Mouse (Mus musculus): ENCODE data around the gene Kif5a.

Gene Kif5a

GRCm38 (mm10) chr10:127286730-127287129 lies 23.6 kb upstream of the Kif5a start:
- TF ChIP-seq NANOG (IDR thresholded peaks at IDR 0.05; ENCODE audit: borderline replicate concordance, low read length) (no peak), POU5F1 (IDR thresholded peaks at IDR 0.05; ENCODE audit: borderline replicate concordance, low read length) (no peak), CTCF (conservative IDR thresholded peaks at IDR 0.05; ENCODE audit: low read length) (no peak)

DNA sequence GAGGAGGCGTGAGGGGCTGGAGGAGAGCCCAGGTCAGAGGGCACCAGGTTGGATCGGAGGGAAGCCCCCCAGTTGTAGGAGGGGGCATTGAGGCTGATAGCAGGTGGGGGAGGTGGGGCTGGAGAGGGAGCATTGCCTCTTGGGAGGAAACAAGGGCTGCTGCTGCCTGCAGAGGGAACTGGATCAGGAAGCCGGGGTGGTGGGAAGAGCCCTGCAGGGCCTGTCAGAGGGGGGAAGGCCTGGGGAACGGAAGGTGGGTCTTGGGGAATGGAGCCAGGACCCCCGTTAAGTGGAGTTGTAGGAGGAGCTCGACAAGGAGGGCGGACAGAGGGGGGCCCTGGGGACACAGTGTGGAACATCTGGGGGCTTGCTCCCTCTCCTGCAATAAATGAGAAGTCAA lies 23.0 kb upstream of the Kif5a start:
- H3K36me3 ChIP-seq (ENCODE audit: insufficient read depth, low read length), result peaks cover 66% of the 10 kb centered on the region
- H3K4me1 ChIP-seq (replicated peaks; ENCODE audit: low read depth, low read length), result peaks cover 87% of the 10 kb centered on the region
- no peaks in the 10 kb centered on the region for H3K9me3 ChIP-seq (ENCODE audit: low read length)
- H3K27me3 ChIP-seq (ENCODE audit: insufficient read depth, low read length), result no peaks in the 10 kb centered on the region
- TF ChIP-seq POU5F1 (IDR thresholded peaks at IDR 0.05; ENCODE audit: borderline replicate concordance, low read length), result no peak
- no peak for TF ChIP-seq CTCF (conservative IDR thresholded peaks at IDR 0.05; ENCODE audit: low read length)
- TF ChIP-seq NANOG (IDR thresholded peaks at IDR 0.05; ENCODE audit: borderline replicate concordance, low read length), result no peak
- peak overlapping the region; percentile 86; the same call in 1 of the 2 replicates for H3K4me3 ChIP-seq (replicated peaks; ENCODE audit: low read length)

More at GRCm38 (mm10) chr10:127286730-127287129, 23.6 kb upstream of the Kif5a start:
- Histone ChIP-seq H3K4me1 (replicated peaks; ENCODE audit: low read depth, low read length) (peaks cover 87% of the 10 kb centered on the region), H3K36me3 (ENCODE audit: insufficient read depth, low read length) (peaks cover 64% of the 10 kb centered on the region), H3K9me3 (ENCODE audit: low read length) (no peaks in the 10 kb centered on the region), H3K27me3 (ENCODE audit: insufficient read depth, low read length) (no peaks in the 10 kb centered on the region), H3K4me3 (replicated peaks; ENCODE audit: low read length) (peak overlapping the region; percentile 86; the same call in 1 of the 2 replicates)

- TF ChIP-seq NANOG (IDR thresholded peaks at IDR 0.05; ENCODE audit: borderline replicate concordance, low read length), result no peak
- TF ChIP-seq POU5F1 (IDR thresholded peaks at IDR 0.05; ENCODE audit: borderline replicate concordance, low read length), result no peak
- TF ChIP-seq CTCF (conservative IDR thresholded peaks at IDR 0.05; ENCODE audit: low read length), result no peak
- no peaks in the 10 kb centered on the region for H3K27me3 ChIP-seq (ENCODE audit: insufficient read depth, low read length)
- H3K9me3 ChIP-seq (ENCODE audit: low read length), result no peaks in the 10 kb centered on the region
- peak overlapping the region; percentile 35 for H3K4me3 ChIP-seq (replicated peaks; ENCODE audit: low read length)
- H3K36me3 ChIP-seq (ENCODE audit: insufficient read depth, low read length), result peaks cover 71% of the 10 kb centered on the region
- H3K4me1 ChIP-seq (replicated peaks; ENCODE audit: low read depth, low read length), result peaks cover 88% of the 10 kb centered on the region
These were observed 22.5 kb upstream of the Kif5a start for GRCm38 (mm10) chr10:127285644-127286043.

- Histone ChIP-seq H3K9me3 (ENCODE audit: low read length) (no peaks in the 10 kb centered on the region), H3K4me1 (replicated peaks; ENCODE audit: low read depth, low read length) (peaks cover 90% of the 10 kb centered on the region), H3K36me3 (ENCODE audit: insufficient read depth, low read length) (peaks cover 79% of the 10 kb centered on the region), H3K4me3 (replicated peaks; ENCODE audit: low read length) (peak overlapping the region; percentile 35), H3K27me3 (ENCODE audit: insufficient read depth, low read length) (no peaks in the 10 kb centered on the region)
- TF ChIP-seq NANOG (IDR thresholded peaks at IDR 0.05; ENCODE audit: borderline replicate concordance, low read length) (no peak), POU5F1 (IDR thresholded peaks at IDR 0.05; ENCODE audit: borderline replicate concordance, low read length) (no peak), CTCF (conservative IDR thresholded peaks at IDR 0.05; ENCODE audit: low read length) (no peak)
These were observed 21.8 kb upstream of the Kif5a start for GRCm38 (mm10) chr10:127284724-127285500.

DNA sequence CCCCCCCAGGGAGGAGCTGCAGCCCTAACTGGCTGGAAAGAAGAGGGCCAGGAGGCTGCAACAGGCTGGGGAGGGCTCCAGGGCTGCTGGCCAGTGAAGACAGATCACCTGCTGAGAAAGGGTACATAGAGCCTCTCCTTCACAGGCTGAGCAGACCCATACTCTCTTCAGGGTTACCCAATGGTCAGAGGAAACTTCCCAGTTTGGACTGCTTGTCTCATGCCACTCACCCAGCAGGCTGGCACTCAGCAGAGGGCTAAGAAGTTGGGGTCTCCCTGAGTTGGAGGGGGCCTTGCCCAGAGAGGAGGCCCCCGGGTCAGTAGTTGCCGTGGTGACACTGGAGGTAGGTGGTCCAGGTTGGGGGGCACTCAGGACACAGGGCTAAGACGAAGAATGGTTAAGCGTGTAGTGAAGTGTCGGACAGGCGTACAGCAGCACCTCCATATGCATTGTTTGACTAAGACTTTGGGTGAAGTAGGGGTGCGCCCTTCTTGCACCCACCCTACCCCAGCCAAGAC lies 21.0 kb upstream of the Kif5a start:
- Histone ChIP-seq H3K4me3 (replicated peaks; ENCODE audit: low read length) (peak overlapping the region; percentile 51), H3K27me3 (ENCODE audit: insufficient read depth, low read length) (no peaks in the 10 kb centered on the region), H3K36me3 (ENCODE audit: insufficient read depth, low read length) (peaks cover 86% of the 10 kb centered on the region), H3K9me3 (ENCODE audit: low read length) (no peaks in the 10 kb centered on the region), H3K4me1 (replicated peaks; ENCODE audit: low read depth, low read length) (peaks cover 82% of the 10 kb centered on the region)
- TF ChIP-seq NANOG (IDR thresholded peaks at IDR 0.05; ENCODE audit: borderline replicate concordance, low read length), result no peak
- no peak for TF ChIP-seq POU5F1 (IDR thresholded peaks at IDR 0.05; ENCODE audit: borderline replicate concordance, low read length)
- TF ChIP-seq CTCF (conservative IDR thresholded peaks at IDR 0.05; ENCODE audit: low read length), result no peak

DNA sequence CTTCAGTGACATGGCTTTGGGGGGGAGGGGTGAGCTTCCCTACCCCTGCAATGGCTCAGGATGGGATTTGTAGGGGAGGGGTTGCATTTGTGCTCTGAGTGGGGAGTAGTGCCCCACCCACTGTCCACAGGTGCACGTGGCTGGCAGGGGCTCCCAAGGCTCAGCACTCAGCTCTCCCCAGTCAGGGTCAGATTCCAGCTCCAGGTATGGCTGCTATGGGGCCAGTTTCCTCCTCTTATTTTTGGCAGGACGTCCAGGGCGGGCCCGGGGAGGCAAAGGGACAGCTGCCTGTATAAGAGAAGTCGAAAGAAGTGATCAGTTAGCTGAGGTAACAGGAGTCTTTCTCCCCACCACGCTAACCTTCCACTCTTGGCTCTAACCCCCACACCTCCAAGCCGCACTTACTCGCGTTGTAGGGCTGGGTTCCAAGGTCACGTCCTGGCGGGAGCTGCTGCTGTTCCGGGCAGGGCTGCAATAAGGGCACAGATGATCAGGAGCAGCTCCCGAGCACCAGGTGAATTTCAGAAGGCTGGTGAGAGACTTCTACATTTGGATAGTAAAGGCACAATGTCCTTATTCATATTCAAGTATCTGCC lies 19.6 kb upstream of the Kif5a start:
- Histone ChIP-seq H3K4me1 (replicated peaks; ENCODE audit: low read depth, low read length) (peaks cover 83% of the 10 kb centered on the region), H3K27me3 (ENCODE audit: insufficient read depth, low read length) (no peaks in the 10 kb centered on the region), H3K9me3 (ENCODE audit: low read length) (no peaks in the 10 kb centered on the region), H3K4me3 (replicated peaks; ENCODE audit: low read length) (peak overlapping the region; percentile 51), H3K36me3 (ENCODE audit: insufficient read depth, low read length) (peaks cover 99% of the 10 kb centered on the region)
- TF ChIP-seq NANOG (IDR thresholded peaks at IDR 0.05; ENCODE audit: borderline replicate concordance, low read length), result no peak
- TF ChIP-seq CTCF (conservative IDR thresholded peaks at IDR 0.05; ENCODE audit: low read length), result no peak
- no peak for TF ChIP-seq POU5F1 (IDR thresholded peaks at IDR 0.05; ENCODE audit: borderline replicate concordance, low read length)

DNA sequence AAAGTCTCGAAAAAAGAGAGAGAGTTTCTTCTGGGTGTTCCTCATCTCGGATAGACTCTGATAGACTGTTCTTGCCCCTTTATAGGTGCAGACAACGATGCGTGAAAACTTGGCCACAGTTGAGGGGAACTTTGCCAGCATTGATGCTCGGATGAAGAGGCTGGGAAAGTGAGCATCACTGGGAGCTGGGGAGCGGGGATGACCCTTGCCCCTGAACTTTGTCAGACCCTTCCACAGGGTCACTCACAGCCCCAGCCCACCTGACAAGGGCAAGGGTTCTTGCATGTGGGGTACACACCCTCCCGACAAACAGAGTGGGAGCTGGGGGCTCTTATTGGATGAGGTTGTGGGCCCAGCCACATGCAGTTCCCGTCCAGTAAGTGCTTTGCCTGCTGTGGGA lies 18.2 kb upstream of the Kif5a start:
- TF ChIP-seq CTCF (conservative IDR thresholded peaks at IDR 0.05; ENCODE audit: low read length), result no peak
- no peak for TF ChIP-seq POU5F1 (IDR thresholded peaks at IDR 0.05; ENCODE audit: borderline replicate concordance, low read length)
- no peak for TF ChIP-seq NANOG (IDR thresholded peaks at IDR 0.05; ENCODE audit: borderline replicate concordance, low read length)
- Histone ChIP-seq H3K27me3 (ENCODE audit: insufficient read depth, low read length) (no peaks in the 10 kb centered on the region), H3K4me1 (replicated peaks; ENCODE audit: low read depth, low read length) (peaks cover 79% of the 10 kb centered on the region), H3K9me3 (ENCODE audit: low read length) (no peaks in the 10 kb centered on the region), H3K36me3 (ENCODE audit: insufficient read depth, low read length) (peaks cover 99% of the 10 kb centered on the region), H3K4me3 (replicated peaks; ENCODE audit: low read length) (no peak overlapping the region)

GRCm38 (mm10) chr10:127279730-127280129 lies 16.6 kb upstream of the Kif5a start:
- Histone ChIP-seq H3K27me3 (ENCODE audit: insufficient read depth, low read length) (no peaks in the 10 kb centered on the region), H3K9me3 (ENCODE audit: low read length) (no peaks in the 10 kb centered on the region), H3K4me3 (replicated peaks; ENCODE audit: low read length) (no peak overlapping the region), H3K36me3 (ENCODE audit: insufficient read depth, low read length) (peaks cover 99% of the 10 kb centered on the region), H3K4me1 (replicated peaks; ENCODE audit: low read depth, low read length) (peaks cover 78% of the 10 kb centered on the region)
- TF ChIP-seq NANOG (IDR thresholded peaks at IDR 0.05; ENCODE audit: borderline replicate concordance, low read length) (no peak), POU5F1 (IDR thresholded peaks at IDR 0.05; ENCODE audit: borderline replicate concordance, low read length) (no peak), CTCF (conservative IDR thresholded peaks at IDR 0.05; ENCODE audit: low read length) (no peak)
